Mouse (Mus musculus) liver, embryonic 14.5 days (tissue): ENCODE results near the gene Faah. TPM values are rescaled to one million over a fixed set of nuclear protein-coding genes. Genes with fewer than 3 reads are reported as not detected.
A peak's percentile ranks its signal among the peaks of the same experiment; 100 is the strongest.

Source experiments
- ATAC-seq: fragments of 200-750 bp; cut with Nextera tagmentation; 2 replicates; pipeline ENCODE4 v1.8.0; 2017; ENCODE audit warnings: moderate number of reproducible peaks, mild to moderate bottlenecking, moderate library complexity; ENCODE audit not compliant: insufficient read depth
- DNase-seq, 3 experiments: peaks; one replicate each; pipeline ENCODE4 v3.0.0-alpha.2; 2012 to 2013; ENCODE audit warnings: low read depth in 3 of 3, low spot score in 3 of 3
- H3K27ac ChIP-seq: fragments of 300-500 bp; sonication (generic); 2 replicates; pipeline ENCODE4 v1.5.1; 2014; ENCODE audit warnings: moderate library complexity, mild to moderate bottlenecking, control low read depth, inconsistent platforms
- H3K27me3 ChIP-seq: fragments of 300-500 bp; sonication (generic); 2 replicates; pipeline ENCODE4 v1.6.1; 2014; ENCODE audit warnings: mild to moderate bottlenecking, low read length, moderate library complexity; ENCODE audit not compliant: control insufficient read depth, insufficient read depth
- H3K36me3 ChIP-seq: fragments of 300-500 bp; sonication (generic); replicated peaks from 2 replicates; pipeline ENCODE4 v1.6.1; 2014; ENCODE audit warnings: low read depth; ENCODE audit not compliant: control insufficient read depth, insufficient read depth
- H3K4me1 ChIP-seq, 2 experiments: fragments of 200-500 bp in 1 of 2; fragments of 300-500 bp in 1 of 2; sonication (generic) in 1 of 2; replicated peaks; 2 replicates each; pipeline ENCODE4 v1.6.1; 2012 to 2014; ENCODE audit warnings: antibody characterized with exemption in 1 of 2, inconsistent platforms in 1 of 2, low read length in 1 of 2; ENCODE audit not compliant: control insufficient read depth in 2 of 2, insufficient read depth in 2 of 2
- H3K4me2 ChIP-seq: fragments of 300-500 bp; sonication (generic); 2 replicates; pipeline ENCODE4 v1.6.1; 2014; ENCODE audit warnings: low read depth, mild to moderate bottlenecking, control low read depth, moderate library complexity
- H3K4me3 ChIP-seq, 2 experiments: fragments of 200-500 bp in 1 of 2; fragments of 300-500 bp in 1 of 2; sonication (generic) in 1 of 2; 2 replicates each; pipeline ENCODE4 v1.5.1; 2012 to 2014; ENCODE audit warnings: low read depth in 2 of 2, low read length in 2 of 2, mild to moderate bottlenecking in 2 of 2, control low read depth in 1 of 2, inconsistent platforms in 1 of 2, moderate library complexity in 1 of 2; ENCODE audit not compliant: insufficient read depth in 1 of 2
- H3K9ac ChIP-seq: fragments of 300-500 bp; sonication (generic); replicated peaks from 2 replicates; pipeline ENCODE4 v1.6.1; 2014; ENCODE audit warnings: mild to moderate bottlenecking, control low read depth, moderate library complexity
- H3K9me3 ChIP-seq: fragments of 300-500 bp; sonication (generic); 2 replicates; pipeline ENCODE4 v1.6.1; 2016; ENCODE audit warnings: low read length, mixed read lengths; ENCODE audit not compliant: control insufficient read depth
- CTCF ChIP-seq: IDR thresholded peaks from 2 replicates; pipeline ENCODE4 v1.5.1; 2016; ENCODE audit warnings: antibody characterized with exemption, low read depth, control low read depth
- EP300 ChIP-seq: IDR thresholded peaks from 2 replicates; pipeline ENCODE4 v1.6.1; 2016; ENCODE audit warnings: antibody characterized with exemption, low read depth
- WGBS: fragments of 180-500 bp; shearing (Covaris S2); extraction: QIAGEN DNeasy Blood & Tissue Kit; methylation state at CpG from one replicate; pipeline ENCODE4 v1.1.7; 2014; ENCODE audit not compliant: insufficient replicate concordance; 5-methylcytosine and 5-hydroxymethylcytosine counted together
- polyA plus RNA-seq, 2 experiments: library from polyadenylated mRNA; depleted of rRNA in 1 of 2; stranded (reverse) in 1 of 2; unstranded in 1 of 2; fragments of >200 nt; fragmentation: Nextera tagmentation in 1 of 2; extraction: Ambion mirVana in 1 of 2; gene quantifications; 2 replicates each; pipeline versions ENCODE4 v1.2.1 to v1.2.3; 2012 to 2014

Faah gene
- polyA plus RNA-seq, 2 experiments = 3.8 to 4.1 TPM

DNA sequence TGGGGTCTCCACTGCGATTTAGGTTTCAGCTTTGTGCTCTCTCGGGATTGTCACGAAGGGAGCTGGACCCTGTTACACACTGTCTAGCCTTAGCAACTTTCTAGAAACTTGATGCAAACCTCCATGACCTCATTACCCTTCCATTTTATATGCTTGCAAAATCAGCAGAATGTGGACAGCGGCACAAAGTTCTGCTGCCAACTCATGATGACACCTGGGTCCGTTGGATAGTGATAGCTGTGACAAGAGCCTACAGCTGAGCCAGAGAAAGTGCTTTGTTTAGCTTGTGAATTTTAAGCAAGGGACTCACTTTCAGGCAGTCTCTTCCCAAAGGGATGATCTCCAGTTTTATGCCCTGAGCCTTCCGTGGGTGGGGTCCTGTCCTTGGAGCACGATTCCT lies 28.3 kb downstream of the Faah start:
- Histone ChIP-seq H3K9ac (no peak overlapping the region), H3K4me2 (no peak overlapping the region), H3K4me1 (peaks cover 0 to 3% of the 10 kb centered on the region in 2 experiments; a peak in 2 of 4 replicates), H3K27ac (no peak overlapping the region), H3K4me3 (no peak overlapping the region), H3K9me3 (no peaks in the 10 kb centered on the region), H3K36me3 (no peaks in the 10 kb centered on the region), H3K27me3 (no peaks in the 10 kb centered on the region)
- ATAC-seq (no peak), DNase-seq (no peak)
- no peak for TF ChIP-seq CTCF
- TF ChIP-seq EP300 = no peak
- 62% methylated on average over 7 of the region's 7 CpGs for WGBS

- Histone ChIP-seq H3K36me3 (no peaks in the 10 kb centered on the region), H3K4me1 (peaks cover 0 to 3% of the 10 kb centered on the region in 2 experiments; a peak in 2 of 4 replicates), H3K9ac (no peak overlapping the region), H3K4me3 (no peak overlapping the region), H3K27ac (no peak overlapping the region), H3K4me2 (no peak overlapping the region), H3K9me3 (no peaks in the 10 kb centered on the region), H3K27me3 (no peaks in the 10 kb centered on the region)
- TF ChIP-seq CTCF = no peak
- no peak for TF ChIP-seq EP300
- DNase-seq = no peak
- no peak for ATAC-seq
- WGBS = 59% methylated on average over 5 of the region's 5 CpGs
These were observed 29.7 kb downstream of the Faah start for GRCm38 (mm10) chr4:115987858-115988530.

DNA sequence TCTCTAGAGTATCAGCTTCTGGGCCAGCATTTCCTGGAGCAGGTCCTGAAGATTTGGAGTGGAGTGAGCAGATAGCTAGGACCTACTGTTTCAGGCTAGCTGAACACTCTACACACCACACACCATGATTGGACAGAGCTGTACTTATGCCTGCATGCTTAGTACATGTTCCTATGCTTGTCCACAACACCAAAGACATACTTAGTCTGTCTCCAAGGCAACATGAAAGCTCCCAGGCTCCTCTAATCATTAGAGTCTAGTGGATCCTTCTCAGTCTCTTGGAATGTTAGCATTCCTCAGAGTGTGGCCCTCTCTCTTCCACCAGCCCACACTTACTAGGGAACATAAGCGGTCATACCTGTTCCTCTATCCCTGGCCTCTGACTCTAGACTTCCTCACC lies 30.3 kb downstream of the Faah start:
- no peak overlapping the region for H3K4me2 ChIP-seq
- WGBS = 72% methylated on average over 1 of the region's 1 CpGs
- H3K27ac ChIP-seq = no peak overlapping the region
- no peaks in the 10 kb centered on the region for H3K27me3 ChIP-seq
- no peaks in the 10 kb centered on the region for H3K9me3 ChIP-seq
- no peak for DNase-seq
- no peak for TF ChIP-seq CTCF
- no peak for TF ChIP-seq EP300
- no peak for ATAC-seq
- no peak overlapping the region for H3K4me3 ChIP-seq
- peaks cover 0 to 3% of the 10 kb centered on the region in 2 experiments; a peak in 2 of 4 replicates for H3K4me1 ChIP-seq
- H3K9ac ChIP-seq = no peak overlapping the region
- H3K36me3 ChIP-seq = no peaks in the 10 kb centered on the region

DNA sequence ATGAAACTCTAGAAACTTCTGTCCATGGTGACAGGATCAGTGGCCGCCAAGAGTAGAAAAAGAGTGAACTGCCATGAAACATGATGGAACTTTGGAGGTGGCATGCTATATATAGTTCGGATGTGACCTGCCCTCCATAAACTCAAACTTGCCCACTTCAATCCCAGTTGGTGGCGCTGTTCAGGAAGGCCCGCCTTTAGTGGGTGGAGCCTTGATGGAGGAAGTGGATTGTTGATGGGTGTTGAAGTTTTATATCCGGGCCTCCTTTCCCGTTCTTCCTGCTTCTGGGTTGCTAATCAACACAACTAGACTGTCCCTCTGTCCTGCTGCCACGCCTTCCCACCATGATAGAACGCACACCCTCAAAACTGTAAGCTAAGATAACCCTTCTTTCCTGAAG lies 32.8 kb downstream of the Faah start:
- H3K4me1 ChIP-seq = peaks cover 0 to 3% of the 10 kb centered on the region in 2 experiments; a peak in 2 of 4 replicates
- H3K4me2 ChIP-seq = no peak overlapping the region
- 21% methylated on average over 8 of the region's 8 CpGs for WGBS
- no peaks in the 10 kb centered on the region for H3K9me3 ChIP-seq
- no peak overlapping the region for H3K9ac ChIP-seq
- H3K36me3 ChIP-seq = no peaks in the 10 kb centered on the region
- H3K27me3 ChIP-seq = peaks cover 13% of the 10 kb centered on the region
- H3K27ac ChIP-seq = no peak overlapping the region
- TF ChIP-seq CTCF (0 out of 2 replicates have a peak, but pooled peaks have one; percentile 19), EP300 (no peak)
- ATAC-seq (no peak), DNase-seq (no peak)
- H3K4me3 ChIP-seq = no peak overlapping the region

DNA sequence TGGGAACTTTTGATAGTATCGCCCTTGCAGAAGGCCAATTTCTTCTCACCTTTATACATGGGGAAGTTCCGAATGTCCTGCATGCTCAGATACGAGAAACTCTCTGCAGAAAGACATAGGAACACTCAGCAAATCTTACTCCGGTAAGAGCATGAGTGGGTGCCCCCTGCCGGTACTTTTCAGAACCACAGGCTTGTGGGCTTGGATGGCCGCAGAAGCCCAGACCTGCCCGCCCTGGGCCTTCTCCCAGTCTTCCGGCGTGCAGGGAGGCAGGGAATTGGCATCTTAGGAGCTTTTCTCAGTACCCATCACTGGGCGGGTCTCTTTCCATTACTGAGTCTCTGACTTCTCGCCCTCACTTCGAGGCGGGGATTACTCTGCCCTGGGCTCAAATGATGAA lies 33.6 kb downstream of the Faah start:
- no peak overlapping the region for H3K27ac ChIP-seq
- TF ChIP-seq CTCF (peak; percentile 81), EP300 (no peak)
- no peak overlapping the region for H3K4me3 ChIP-seq
- H3K36me3 ChIP-seq = no peaks in the 10 kb centered on the region
- H3K9me3 ChIP-seq = no peaks in the 10 kb centered on the region
- no peak for DNase-seq
- ATAC-seq = no peak
- H3K27me3 ChIP-seq = peaks cover 22% of the 10 kb centered on the region
- 5% methylated on average over 13 of the region's 13 CpGs for WGBS
- H3K9ac ChIP-seq = no peak overlapping the region
- H3K4me2 ChIP-seq = no peak overlapping the region
- H3K4me1 ChIP-seq = peaks cover 0 to 3% of the 10 kb centered on the region in 2 experiments; a peak in 2 of 4 replicates
